Mouse (Mus musculus): ENCODE results near the gene Nab1.

- TF ChIP-seq POLR2A (IDR thresholded peaks at IDR 0.05; ENCODE audit: extremely low read depth, insufficient read depth, low read length) (no peak), CTCF (IDR thresholded peaks at IDR 0.05; ENCODE audit: low read depth, low read length) (no peak)
Measured at GRCm38 (mm10) chr1:52451360-52451759, 49.1 kb downstream of the Nab1 start.
